Mouse (Mus musculus): ENCODE data around the gene Pdgfc.

DNA sequence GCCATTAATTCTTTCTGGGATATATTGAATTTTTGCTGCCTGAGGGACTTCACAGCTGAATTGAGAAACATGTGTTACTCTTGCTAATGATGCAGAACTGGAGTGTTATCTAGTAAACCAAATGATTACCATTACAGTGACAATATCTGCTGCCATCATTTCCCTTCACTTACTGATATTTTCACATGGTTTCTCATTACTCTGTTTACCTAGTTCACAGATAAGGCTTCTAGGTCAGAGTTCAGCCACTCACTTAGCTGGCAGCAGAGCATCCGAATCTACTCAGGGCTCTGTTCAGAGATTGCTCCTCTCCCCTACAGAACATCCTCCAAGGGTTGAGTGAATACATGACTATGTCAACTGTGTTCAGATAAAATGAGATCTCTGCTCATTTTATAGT, 71.3 kb downstream of the Pdgfc start:
- TF ChIP-seq CTCF (IDR thresholded peaks at IDR 0.05; ENCODE audit: borderline replicate concordance, insufficient read depth, low read depth, low read length): no peak
- no peak for TF ChIP-seq POLR2A (IDR thresholded peaks at IDR 0.05; ENCODE audit: borderline replicate concordance, insufficient read depth, low read length)
